Mouse (Mus musculus): ENCODE results near the gene Kcnj16. TPM values are rescaled to one million over a fixed set of nuclear protein-coding genes. Genes with fewer than 3 reads are reported as not detected.

The Kcnj16 gene
- total RNA-seq, 2 experiments from 2014 or later = not detected

DNA sequence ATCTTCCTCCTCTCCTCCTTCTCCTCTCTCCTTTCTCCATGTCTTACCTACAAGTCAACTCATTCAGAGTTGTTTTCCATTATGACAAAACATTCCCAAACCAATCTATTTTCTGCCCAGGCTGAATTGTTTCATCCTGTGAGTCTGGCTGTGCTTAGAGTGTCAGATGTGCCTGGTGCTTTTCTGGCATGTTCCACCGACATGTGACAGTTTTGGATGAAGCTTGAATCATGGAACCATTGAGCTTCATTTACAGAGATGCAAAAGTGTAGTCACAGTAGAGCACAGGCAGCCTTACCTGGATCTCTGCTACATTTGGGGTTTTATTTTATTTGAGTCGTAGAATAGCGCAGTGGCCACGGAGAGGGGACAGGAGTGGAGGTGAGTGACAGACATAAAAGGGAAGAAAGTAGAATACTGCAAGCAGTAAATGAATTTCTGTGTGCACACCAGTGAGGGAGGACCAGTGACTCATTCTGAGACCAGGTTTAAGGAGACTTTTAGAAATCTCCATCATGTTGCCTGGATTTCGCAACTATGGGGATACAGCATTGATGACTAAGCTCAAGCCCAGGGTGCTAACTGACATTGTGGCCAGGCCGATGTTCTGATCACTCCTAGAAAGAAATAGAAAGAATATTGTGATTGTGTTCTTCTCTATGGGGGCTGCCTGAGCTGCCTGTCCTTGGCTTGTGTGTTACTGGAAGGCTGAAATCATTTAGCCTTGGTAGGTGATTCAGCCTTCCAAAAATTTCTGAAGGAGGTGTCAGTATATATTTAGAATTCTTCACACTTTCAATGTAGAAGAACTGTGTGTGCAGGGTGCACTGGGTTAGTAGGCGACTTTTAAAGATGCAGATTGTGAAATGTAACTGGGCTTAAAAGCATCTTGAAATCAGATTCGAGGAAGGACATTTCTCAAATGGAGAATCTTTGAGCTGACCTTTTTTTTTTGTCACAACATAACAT lies 87.3 kb downstream of the Kcnj16 start:
- DNase-seq (ENCODE audit: low spot score in 2 of 2) = no peak

DNA sequence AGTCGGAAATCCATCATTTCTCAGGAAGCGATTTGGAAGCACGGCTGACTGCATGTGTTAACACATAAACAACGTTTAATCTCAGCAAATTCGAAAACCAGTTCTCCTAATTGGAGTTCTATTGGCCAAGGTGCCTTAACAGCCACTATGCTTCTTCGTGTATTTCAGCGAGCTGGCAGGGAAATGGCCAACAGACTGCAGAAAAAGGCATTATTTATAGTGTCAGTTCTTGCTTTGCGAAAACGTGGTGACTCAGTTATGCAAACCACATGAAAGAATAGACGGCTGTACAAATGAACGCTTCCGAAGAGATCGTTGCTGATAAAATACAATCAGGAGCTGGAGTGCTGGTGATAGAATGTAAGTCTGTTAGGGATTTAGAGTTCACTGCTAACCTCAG lies 88.2 kb downstream of the Kcnj16 start:
- no peak for DNase-seq (ENCODE audit: low spot score in 2 of 2)

- DNase-seq (ENCODE audit: low spot score in 2 of 2) = no peak
Measured at GRCm38 (mm10) chr11:111057435-111057834, 89.6 kb downstream of the Kcnj16 start.

DNA sequence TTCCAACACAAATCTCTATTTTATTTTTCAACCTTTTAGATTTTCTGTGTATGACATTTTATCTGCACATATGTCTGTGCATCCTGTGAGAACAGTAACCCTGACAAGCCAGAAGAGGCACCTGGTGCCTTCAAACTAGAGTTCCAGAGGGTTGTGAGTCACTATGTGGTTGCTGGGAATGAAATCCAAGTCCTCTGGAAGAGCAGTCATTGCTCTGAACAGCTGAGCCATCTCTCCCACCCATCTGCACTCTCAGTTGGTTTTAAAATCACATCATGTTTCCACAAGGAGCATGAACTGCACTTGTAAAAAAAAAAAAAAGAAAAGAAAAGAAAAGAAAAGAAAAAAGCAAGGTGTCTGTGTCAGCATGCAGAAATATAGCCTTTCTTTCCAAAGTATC lies 91.6 kb downstream of the Kcnj16 start:
- no peak for DNase-seq (ENCODE audit: low spot score in 2 of 2)

- DNase-seq (ENCODE audit: low spot score in 2 of 2) = no peak
Measured at GRCm38 (mm10) chr11:111060216-111060615, 92.4 kb downstream of the Kcnj16 start.

DNA sequence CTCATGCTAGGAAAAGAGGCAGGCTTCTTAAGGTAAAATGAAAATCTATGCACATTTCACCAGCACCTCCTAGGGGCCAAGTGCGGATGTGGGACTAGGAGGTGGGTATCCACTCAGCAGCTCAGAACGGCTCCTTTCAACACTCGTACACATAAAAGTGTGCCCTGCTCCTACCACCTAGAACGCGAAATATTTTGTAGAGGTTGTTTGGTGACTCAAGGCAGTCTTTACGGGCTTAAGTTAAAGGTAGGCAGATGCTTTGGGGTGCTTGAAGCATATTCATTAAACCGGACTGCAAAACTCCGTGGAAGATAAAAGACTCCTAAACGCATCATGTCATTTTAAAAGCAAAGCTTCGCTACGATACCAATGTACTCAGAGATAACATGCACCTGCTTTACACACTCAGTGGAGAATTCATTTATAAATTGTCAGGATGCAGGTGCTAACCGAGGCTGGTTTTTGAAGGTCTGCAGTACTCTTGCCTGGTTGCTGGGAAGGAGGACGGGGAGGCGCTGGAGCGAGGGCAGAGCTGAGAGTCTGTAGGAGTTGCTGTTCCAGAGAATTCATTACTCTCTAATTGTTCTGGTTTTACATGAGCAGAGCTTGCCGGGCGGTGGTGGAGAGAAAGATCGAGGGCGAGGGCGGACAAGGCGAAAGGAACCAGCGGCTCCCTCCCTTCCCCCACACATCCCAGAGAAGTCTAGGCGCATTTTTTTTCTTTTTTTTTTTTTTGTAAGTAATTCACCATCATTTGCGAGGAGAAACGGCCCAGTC lies 97.1 kb downstream of the Kcnj16 start:
- peak; percentile 17 to 26 for DNase-seq (ENCODE audit: low spot score in 2 of 2)

DNA sequence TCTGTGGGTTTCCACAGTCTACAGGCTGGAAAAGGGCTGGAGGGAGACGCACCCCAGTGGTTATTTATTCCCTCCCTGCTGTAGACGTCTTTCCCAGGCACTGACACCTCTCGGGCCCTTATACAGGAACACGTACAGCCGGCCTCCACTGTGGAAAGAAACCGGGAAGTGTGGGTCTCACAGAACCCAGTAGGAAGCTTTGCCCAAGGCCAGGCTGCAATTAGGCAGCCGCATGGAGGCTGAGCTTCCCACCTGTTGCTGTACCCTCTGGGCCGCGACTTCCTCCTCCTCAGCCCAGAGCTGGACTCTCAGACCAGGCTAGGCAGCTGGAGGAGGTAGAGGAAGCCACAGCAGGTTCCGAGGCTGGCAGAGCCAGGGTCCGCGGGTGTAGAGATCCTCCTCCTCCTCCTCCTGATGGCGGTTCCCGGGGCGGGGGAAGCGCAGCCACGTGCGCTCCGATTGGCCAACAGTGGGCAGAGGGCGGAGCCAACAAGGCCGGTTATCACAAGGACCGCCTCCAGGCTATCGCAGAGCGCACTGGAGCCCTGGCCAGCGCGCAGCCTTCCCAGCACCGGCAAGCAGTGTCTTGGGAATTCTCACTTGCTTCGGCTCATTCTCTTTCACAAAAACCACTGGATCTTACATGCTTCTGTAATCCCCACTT lies 97.9 kb downstream of the Kcnj16 start, which contains the start of gene Kcnj2:
Gene Kcnj2, plus strand, starts transcription at position 530 of the 664 bp plus-strand sequence.
- peak; percentile 78 to 90 for DNase-seq (ENCODE audit: low spot score in 2 of 2)

DNA sequence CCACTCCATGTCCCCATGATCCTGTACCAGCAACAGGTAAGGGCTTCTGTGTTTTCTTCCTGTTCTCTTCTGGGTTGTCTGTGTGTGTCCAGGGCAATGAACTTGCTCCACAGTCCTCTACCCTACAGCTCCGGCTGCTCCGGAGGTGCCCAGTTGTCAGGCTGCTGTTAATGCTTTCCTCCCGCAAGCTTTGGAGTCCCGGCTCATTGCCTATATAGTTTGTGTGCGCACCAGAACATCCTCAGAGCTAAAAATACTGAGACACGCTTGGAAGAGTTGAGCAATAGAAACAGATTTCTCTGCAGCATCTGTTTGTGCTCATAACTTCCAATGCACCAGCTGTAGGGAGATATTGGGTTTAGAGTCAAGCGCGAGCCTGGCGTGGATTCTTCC lies 98.5 kb downstream of the Kcnj16 start:
- peak in 1 of 2 experiments; percentile 21 for DNase-seq (ENCODE audit: low spot score in 2 of 2)

DNA sequence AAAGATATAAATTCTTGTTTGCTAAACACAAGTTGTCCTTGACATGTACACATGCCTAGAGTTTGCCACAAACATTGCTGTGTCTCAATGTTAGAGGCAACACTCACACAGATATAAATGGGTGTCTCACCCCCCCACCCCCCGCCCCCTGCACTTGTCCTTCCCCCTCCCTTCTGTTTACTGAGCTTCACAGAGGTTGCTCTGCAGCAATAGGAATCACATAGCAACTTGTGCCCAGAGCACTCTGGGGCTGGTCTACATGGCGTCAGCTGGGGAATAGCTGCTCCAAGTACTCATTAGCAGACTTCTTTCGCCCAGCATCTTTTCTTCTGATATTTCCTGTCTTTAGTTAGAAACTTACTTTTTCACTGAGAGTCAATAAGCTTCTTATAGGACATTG lies 100.0 kb downstream of the Kcnj16 start:
- no peak for DNase-seq (ENCODE audit: low spot score in 2 of 2)

DNA sequence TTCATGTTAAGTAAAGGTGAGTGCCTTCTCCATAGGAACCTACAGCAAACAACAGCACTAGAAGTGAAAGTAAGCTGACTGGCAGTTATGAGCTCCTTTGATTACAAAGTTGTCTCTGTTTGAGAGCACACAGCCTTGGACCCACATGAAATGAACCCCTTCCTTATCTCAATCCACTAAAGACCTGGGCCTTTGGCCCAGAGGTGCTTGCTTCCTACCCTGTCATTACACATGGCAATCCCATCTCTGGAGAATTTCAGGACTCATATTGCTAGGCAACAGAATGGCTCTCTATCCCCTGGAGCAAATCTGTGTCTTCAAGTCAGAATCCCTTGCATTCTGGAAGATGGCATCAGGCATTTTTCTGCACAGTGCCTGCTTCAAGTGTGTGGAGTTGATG lies 102.6 kb downstream of the Kcnj16 start:
- no peak for DNase-seq (ENCODE audit: low spot score in 2 of 2)

DNA sequence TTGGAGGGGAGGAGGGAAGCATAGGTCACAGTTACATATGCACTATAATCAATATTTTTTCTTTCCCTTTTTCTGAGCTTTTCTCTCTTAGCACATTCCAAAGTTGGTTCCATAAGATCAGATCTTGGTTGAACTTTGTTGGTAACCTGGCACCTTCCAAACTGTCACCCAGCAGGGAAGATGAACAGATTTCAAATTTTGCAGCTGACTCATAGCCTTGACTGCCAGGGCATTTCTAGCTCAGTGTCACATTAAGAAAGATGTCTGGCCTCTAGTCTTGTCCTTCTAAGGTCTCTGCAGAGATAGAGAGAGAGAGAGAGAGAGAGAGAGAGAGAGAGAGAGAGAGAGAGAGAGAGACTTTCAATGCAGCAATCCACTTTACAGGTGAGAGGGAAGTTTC lies 106.3 kb downstream of the Kcnj16 start:
- DNase-seq (ENCODE audit: low spot score in 2 of 2) = no peak

Other genes with a start within 250 kb of the Kcnj16 start
- gene Kcnj2, start 98.1 kb downstream of the Kcnj16 start, total RNA-seq (2021) = 10 to 100 TPM; 18.2 to 21.1 TPM

All from gastrocnemius, postnatal 4 days (tissue).